Mouse (Mus musculus) limb, embryonic 13.5 days (tissue): Measurements from ENCODE around the gene Ttc27. TPM values are rescaled to one million over a fixed set of nuclear protein-coding genes. Genes with fewer than 3 reads are reported as not detected.

ENCODE experiments used
- ATAC-seq: fragments of 200-750 bp; cut with Nextera tagmentation; 2 replicates; pipeline ENCODE4 v1.8.0; 2017; ENCODE audit warnings: low read depth, moderate number of reproducible peaks, moderate TSS enrichment; ENCODE audit not compliant: low FRiP score
- H3K27ac ChIP-seq: fragments of 300-500 bp; sonication (generic); 2 replicates; pipeline ENCODE4 v1.5.1; 2015; ENCODE audit warnings: inconsistent platforms, mild to moderate bottlenecking, moderate library complexity
- H3K27me3 ChIP-seq: fragments of 300-500 bp; sonication (generic); 2 replicates; pipeline ENCODE4 v1.6.1; 2015; ENCODE audit warnings: mild to moderate bottlenecking, inconsistent platforms
- H3K36me3 ChIP-seq: fragments of 300-500 bp; sonication (generic); 2 replicates; pipeline ENCODE4 v1.6.1; 2015; ENCODE audit warnings: inconsistent platforms, mild to moderate bottlenecking, moderate library complexity
- H3K4me1 ChIP-seq: fragments of 300-500 bp; sonication (generic); 2 replicates; pipeline ENCODE4 v1.6.1; 2015; ENCODE audit warnings: inconsistent platforms
- H3K4me2 ChIP-seq: fragments of 300-500 bp; sonication (generic); replicated peaks from 2 replicates; pipeline ENCODE4 v1.6.1; 2015; ENCODE audit warnings: inconsistent platforms, mild to moderate bottlenecking, moderate library complexity
- H3K4me3 ChIP-seq: fragments of 300-500 bp; sonication (generic); 2 replicates; pipeline ENCODE4 v1.5.1; 2015; ENCODE audit warnings: moderate library complexity, mild to moderate bottlenecking, inconsistent platforms
- H3K9ac ChIP-seq: fragments of 300-500 bp; sonication (generic); 2 replicates; pipeline ENCODE4 v1.6.1; 2015; ENCODE audit warnings: mild to moderate bottlenecking, inconsistent platforms
- H3K9me3 ChIP-seq: fragments of 300-500 bp; sonication (generic); 2 replicates; pipeline ENCODE4 v1.6.1; 2016; ENCODE audit warnings: inconsistent platforms
- WGBS: fragments of 180-500 bp; shearing (Covaris S2); methylation state at CpG from one replicate; pipeline ENCODE4 v1.1.7; 2015; 5-methylcytosine and 5-hydroxymethylcytosine counted together
- polyA plus RNA-seq: library from polyadenylated mRNA; unstranded; fragments of >200 nt; fragmentation: Nextera tagmentation; extraction: Ambion mirVana; gene quantifications from 2 replicates; pipeline ENCODE4 v1.2.1, GENCODE M21; 2015

Ttc27 gene
- polyA plus RNA-seq, 1 experiment from 2014 or later, result 23.4 TPM

DNA sequence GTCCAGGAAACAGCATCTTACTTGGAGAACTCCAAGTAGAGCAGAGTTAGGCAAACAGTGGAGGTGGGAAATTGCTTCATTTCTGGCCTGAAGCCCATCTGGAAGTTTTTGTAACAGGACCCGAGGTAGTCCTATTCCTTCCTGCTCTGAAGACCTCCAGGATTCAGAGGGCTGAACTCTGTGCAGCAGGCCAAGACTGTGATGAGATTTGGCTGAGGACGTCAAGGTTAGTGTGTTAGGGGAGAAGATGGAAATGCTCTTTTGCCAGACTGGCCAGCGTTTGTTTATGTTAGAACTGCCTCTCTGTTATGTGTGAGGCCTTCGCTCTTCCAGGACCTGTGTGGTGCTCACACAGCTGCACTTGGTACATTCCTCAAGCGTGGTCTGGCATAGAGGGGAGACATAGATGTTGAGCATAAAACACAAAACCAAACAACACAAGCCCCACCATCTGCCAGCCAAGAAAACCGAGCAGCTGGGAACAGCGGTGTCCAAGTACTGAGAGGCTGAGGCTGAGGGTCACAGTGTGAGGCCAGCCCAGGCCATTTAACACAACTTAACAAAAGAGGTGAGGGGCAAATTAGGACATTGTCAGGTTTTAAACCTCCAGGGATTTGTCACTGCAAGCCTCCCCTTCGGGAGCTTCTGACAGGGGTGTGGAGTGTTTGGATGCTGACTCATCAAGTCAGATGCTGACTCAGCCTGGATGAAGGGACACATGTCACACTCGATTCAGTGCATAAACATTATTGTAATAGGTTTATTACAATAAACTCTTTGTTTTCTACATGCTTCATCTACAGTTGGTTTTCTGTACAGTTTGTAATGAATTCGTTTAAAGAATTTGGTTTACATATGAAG is 128.7 kb downstream of the Ttc27 start:
- Histone ChIP-seq H3K36me3 (no peaks in the 10 kb centered on the region), H3K9ac (0 out of 2 replicates have a peak overlapping the region, but pooled peaks have one; percentile 10), H3K4me2 (no peak overlapping the region), H3K9me3 (no peaks in the 10 kb centered on the region), H3K4me3 (no peak overlapping the region), H3K4me1 (peaks cover 20% of the 10 kb centered on the region), H3K27ac (peak overlapping the region; percentile 85), H3K27me3 (no peaks in the 10 kb centered on the region)
- 42% methylated on average over 10 of the region's 10 CpGs for WGBS
- peak; percentile 83 for ATAC-seq

DNA sequence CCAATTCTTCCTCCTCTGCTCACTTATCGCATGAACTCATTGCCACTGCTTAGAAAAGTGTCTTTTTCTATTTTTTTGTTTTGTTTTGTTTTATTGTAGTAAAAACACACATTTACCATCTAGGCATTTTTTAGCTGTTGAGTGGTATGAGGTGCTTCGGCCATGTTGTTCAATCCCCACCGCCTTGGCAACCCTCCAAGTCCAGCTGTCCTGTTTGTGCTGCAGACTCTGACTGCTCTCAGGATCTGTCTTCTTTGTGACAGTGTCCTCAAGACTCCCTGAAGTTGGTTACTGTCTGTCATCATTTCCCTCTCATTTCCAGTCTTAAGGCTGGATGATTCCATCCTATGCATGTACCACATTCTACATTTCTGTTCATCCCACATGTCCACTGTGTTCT is 132.7 kb downstream of the Ttc27 start:
- no peak for ATAC-seq
- WGBS, result 90% methylated on average over 3 of the region's 3 CpGs
- no peak overlapping the region for H3K9ac ChIP-seq
- H3K4me3 ChIP-seq, result no peak overlapping the region
- H3K4me1 ChIP-seq, result peaks cover 21% of the 10 kb centered on the region
- H3K9me3 ChIP-seq, result no peaks in the 10 kb centered on the region
- no peaks in the 10 kb centered on the region for H3K36me3 ChIP-seq
- H3K27ac ChIP-seq, result no peak overlapping the region
- no peaks in the 10 kb centered on the region for H3K27me3 ChIP-seq
- no peak overlapping the region for H3K4me2 ChIP-seq

DNA sequence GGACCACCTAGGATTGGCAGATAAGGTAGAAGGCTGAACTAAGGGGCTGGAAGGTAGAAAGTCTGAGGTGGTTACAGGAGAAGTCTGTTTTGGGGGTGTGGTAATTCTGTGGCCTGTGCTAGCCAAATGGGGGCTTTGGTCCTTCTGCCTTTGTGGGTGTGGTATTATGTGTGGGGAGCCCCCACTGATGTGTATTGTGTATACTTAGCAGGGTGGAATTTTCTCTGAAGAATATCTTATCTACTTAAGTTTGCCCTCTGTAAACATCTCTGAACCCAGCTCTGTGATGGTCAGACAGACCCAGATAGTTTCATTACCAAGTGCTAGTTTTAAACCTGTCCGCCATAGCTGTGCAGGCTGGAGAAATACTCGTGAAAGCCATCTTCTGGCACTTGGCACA is 141.8 kb downstream of the Ttc27 start:
- no peak for ATAC-seq
- WGBS, result 86% methylated on average over 2 of the region's 2 CpGs
- H3K9ac ChIP-seq, result no peak overlapping the region

DNA sequence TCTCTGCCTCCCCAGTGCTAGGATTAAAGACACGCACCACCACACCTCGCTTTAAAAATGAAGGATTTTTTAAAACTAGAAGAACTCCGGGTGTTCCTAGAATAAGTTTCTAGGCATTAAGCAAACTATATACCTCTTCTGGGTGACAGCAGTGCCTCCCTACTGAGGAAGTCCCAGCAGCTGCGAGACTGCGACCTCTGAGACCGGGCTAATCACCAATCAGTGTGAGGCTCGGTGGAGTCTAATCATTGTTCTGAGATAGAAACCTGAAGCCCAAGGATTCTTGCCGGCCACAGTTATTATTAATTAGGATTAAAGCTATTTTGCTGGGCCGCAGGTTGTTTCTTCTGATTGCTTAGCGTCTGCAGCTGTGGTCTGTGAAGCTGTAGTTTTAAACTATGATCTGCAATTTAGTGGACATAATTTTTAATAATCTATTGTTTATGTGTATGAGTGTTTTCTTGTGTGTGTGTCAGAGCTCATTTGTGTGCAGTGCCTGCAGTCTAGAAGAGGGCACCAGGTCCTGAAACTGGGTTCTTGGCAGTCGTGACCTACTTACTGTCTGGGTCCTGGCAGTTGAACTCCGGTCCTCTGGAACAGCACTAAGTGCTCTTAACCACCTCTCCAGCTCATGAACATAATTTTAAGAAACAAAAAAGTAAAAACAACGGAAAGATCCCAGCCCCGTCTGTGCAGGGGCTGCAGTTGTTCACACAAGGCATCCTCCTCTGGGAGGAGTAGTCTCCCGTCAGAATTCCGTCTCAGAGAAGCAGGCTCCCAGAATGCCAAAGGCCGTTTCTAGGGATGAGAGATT is 142.9 kb downstream of the Ttc27 start:
- H3K4me1 ChIP-seq, result peaks cover 35% of the 10 kb centered on the region
- ATAC-seq, result no peak
- no peaks in the 10 kb centered on the region for H3K36me3 ChIP-seq
- no peak overlapping the region for H3K4me3 ChIP-seq
- no peak overlapping the region for H3K27ac ChIP-seq
- no peaks in the 10 kb centered on the region for H3K27me3 ChIP-seq
- 65% methylated on average over 17 of the region's 17 CpGs for WGBS
- no peaks in the 10 kb centered on the region for H3K9me3 ChIP-seq
- H3K9ac ChIP-seq, result no peak overlapping the region
- no peak overlapping the region for H3K4me2 ChIP-seq

More for the DNA sequence above, 141.8 kb downstream of the Ttc27 start:
- no peaks in the 10 kb centered on the region for H3K9me3 ChIP-seq
- no peak overlapping the region for H3K27ac ChIP-seq
- H3K27me3 ChIP-seq, result no peaks in the 10 kb centered on the region
- H3K4me1 ChIP-seq, result peaks cover 35% of the 10 kb centered on the region
- H3K4me2 ChIP-seq, result no peak overlapping the region
- no peak overlapping the region for H3K4me3 ChIP-seq
- no peaks in the 10 kb centered on the region for H3K36me3 ChIP-seq

DNA sequence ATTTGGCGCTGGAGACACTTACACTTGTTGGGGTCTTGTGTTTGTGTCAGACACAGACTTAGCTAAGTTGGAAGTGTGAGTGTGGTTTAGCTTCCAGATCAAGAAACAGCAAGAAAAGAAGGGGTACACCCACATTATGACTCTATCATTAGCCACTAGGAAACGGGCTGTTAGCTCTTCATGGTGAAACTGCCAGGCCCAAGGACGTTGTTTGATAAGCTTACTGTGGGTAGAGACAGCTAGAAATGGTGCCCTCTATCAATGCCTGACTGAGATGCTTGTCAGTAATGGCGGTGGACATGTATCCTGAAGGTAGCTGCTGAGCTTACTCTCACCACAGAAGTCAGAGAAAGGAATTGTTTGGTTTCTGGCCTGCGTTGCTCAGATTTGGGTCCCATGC is 146.3 kb downstream of the Ttc27 start:
- Histone ChIP-seq H3K36me3 (no peaks in the 10 kb centered on the region), H3K4me1 (peaks cover 57% of the 10 kb centered on the region), H3K27me3 (no peaks in the 10 kb centered on the region), H3K9me3 (no peaks in the 10 kb centered on the region), H3K27ac (no peak overlapping the region), H3K9ac (no peak overlapping the region), H3K4me2 (no peak overlapping the region), H3K4me3 (no peak overlapping the region)
- ATAC-seq, result no peak
- 83% methylated on average over 5 of the region's 5 CpGs for WGBS

DNA sequence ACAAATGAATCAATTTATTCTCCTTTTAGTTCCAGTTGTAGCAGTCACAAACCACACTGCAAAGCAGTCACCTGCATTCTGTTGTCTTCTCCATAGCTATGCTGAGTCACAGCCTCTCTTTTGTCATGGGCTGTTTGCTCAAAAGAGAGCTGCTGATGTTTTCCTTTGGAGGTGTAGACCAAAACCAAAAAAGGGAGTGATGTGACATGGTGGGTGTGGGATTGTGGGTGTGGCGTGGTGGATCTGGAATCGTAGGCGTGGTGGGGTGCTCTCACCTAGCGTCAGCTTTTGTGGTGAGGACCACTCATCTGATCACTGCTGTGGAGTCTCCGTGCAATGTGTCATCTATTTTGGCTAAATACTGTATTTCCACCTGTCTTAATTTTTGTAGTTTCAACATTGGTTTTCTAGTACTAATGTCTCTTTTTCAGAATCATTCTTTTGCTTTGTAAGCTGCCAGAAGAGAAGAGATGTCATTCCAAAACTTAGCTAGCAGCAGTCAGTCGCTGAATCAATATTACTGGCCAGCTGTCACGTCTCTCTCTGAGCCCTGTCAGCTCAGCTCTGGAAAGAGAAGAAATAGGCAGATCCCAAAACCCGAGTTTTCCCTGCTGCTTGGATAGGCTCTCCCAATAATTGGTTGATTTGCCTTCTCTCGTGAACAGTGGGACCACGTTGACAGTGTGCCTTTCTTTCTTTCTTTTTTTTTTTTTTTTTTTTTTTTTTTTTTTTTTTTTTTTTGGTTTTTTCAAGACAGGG is 147.4 kb downstream of the Ttc27 start:
- H3K27me3 ChIP-seq, result no peaks in the 10 kb centered on the region
- no peak overlapping the region for H3K27ac ChIP-seq
- peaks cover 69% of the 10 kb centered on the region for H3K4me1 ChIP-seq
- no peak overlapping the region for H3K4me2 ChIP-seq
- no peaks in the 10 kb centered on the region for H3K9me3 ChIP-seq
- H3K4me3 ChIP-seq, result no peak overlapping the region
- 87% methylated on average over 10 of the region's 10 CpGs for WGBS
- H3K9ac ChIP-seq, result no peak overlapping the region
- ATAC-seq, result no peak
- H3K36me3 ChIP-seq, result no peaks in the 10 kb centered on the region

DNA sequence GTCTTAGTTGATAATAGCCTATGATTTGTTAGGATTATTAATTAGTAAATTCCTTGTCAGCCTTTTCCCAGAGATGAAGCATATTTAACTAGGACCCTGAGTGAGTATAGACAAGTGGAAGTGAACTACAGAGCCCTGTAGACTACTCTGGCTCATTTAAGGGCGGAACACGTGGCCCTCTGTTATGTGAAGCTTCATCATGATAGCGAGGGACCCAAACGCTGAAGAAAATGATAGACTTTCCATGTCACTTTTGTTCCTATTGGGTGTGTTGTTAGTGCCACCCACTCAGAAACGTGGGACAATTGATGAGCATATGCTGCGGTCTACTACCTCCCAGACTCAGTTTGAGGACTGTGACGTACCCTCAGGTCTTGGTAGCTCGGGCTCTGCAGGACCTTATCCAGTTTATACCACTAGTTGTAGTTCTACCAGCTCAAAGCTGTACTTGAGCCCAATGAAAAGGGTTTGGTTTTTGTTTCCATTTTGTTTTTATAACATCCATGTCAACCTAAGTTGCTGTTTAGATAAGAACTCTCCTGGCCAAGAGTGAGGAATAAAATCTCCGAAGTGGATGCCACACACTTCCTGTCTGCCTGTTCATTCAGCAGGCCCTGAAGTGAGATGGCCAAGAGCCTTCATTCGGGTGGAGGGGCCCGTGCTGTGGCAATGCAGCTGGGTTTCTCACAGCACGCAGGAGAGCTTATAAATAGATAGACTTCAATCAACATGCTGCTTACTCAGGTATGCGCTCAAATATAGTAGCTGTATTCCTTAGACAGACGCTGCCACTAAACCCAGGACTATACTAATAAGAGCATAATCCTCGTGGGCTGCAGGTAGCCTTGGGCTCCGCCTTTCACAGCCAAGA is 148.4 kb downstream of the Ttc27 start:
- H3K36me3 ChIP-seq, result no peaks in the 10 kb centered on the region
- 72% methylated on average over 16 of the region's 16 CpGs for WGBS
- H3K9me3 ChIP-seq, result no peaks in the 10 kb centered on the region
- H3K4me1 ChIP-seq, result peaks cover 78% of the 10 kb centered on the region
- peak overlapping the region; percentile 81 for H3K27ac ChIP-seq
- H3K9ac ChIP-seq, result no peak overlapping the region
- no peaks in the 10 kb centered on the region for H3K27me3 ChIP-seq
- no peak overlapping the region; the same call in 1 of the 2 replicates for H3K4me2 ChIP-seq
- no peak for ATAC-seq
- no peak overlapping the region for H3K4me3 ChIP-seq

DNA sequence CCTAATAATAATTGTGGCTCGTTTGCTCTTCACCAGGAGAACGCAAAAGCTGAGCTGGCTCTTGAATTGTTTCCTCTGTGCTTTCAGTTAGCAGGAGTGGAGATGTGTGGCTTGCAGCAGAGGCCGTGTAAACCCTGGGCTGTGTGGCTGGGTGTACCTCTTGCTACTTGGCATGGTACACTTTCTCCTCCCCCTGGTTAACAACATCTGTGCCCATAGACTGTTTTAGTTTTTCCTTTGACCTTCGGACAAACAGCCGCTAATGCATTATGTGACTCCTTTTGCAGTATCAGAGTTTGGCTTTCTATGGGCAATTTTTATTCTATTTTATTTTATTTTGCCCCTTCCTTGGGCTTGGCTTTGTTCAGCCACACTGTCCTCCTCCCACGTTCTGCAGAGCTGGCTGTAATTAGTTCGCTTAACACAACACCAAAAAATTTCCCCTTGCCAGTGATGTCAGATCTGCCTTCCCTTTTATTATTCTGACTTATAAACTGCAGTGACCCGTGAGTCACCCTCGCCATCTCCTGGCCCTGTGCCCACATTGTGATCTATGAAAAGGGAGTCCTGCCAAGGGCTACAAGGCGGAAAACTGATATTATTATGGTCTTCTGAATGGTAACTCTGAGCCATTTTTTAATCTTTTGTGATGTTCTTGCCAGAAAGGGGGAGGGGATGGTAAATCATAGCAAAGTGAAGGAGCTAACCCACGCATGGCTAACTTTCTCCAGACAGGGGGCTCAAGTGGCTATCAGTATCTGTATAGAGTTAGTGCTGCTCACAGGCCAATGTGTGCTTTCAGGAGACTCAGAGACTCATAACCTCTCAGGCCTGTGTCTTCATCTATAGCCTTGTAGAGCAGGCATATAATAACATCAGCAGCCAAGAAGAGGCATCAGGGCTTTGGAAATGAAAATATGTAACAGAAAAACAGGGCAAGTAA is 149.3 kb downstream of the Ttc27 start:
- peaks cover 79% of the 10 kb centered on the region for H3K4me1 ChIP-seq
- ATAC-seq, result peak; percentile 42; the same call in 1 of the 2 replicates
- peak overlapping the region; percentile 81 for H3K27ac ChIP-seq
- H3K4me3 ChIP-seq, result no peak overlapping the region
- no peaks in the 10 kb centered on the region for H3K36me3 ChIP-seq
- no peak overlapping the region for H3K9ac ChIP-seq
- peak overlapping the region; percentile 25 for H3K4me2 ChIP-seq
- no peaks in the 10 kb centered on the region for H3K27me3 ChIP-seq
- 34% methylated on average over 11 of the region's 11 CpGs for WGBS
- no peaks in the 10 kb centered on the region for H3K9me3 ChIP-seq

DNA sequence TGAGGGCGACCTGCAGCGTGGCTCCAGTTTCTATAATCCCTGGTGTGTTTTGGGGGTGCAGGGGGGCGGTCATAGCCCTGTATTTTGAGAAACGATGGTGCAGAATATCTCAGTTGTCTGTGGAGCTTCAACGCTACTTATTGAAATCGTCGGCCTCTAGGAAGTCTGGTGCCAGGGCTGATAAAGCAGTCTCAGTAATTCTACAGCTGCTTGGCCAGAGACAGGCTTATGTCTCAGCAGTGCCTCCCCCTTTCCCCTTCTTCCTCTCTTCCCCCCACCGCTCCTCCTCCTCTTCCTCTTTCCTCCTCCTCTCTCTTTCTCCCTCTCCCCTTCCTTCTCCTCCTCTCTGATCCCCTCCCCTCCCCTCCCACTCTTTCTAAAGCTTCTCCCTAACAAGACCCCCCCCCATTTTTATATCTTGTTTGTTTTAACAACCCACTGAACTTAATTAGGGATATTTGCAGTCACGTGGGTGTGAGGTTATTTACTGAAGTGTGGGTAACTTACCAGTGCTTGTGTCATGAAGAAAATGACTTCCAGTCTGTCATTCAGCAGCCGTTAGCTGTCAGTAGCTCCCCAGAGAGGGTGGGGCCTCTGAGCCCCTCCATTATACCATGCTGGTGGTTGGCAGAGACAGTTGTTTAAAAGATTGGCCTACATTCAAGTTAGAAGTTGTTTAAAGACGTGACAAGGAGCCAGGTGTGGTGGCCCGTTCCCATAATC is 150.8 kb downstream of the Ttc27 start:
- Histone ChIP-seq H3K4me1 (peaks cover 64% of the 10 kb centered on the region), H3K36me3 (no peaks in the 10 kb centered on the region)

DNA sequence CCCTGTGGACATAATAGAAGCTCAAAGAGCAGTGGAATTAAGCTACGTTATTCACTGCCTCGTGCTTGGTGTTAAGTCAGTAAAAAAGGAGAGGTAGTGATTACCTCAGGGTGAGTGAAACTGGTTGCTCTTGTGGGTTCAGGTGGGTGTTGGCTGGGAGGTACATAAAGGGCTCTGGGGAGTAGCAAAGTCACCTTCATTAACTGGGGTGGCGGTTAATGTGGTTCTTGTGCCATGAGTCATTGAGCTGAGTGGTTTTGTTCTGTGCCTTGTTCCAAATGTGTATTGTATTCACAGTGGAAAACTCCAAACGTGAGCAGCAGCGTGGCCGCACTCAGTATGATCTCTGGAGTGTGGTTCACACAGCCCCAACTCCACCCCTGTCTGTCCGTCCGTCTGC is 152.0 kb downstream of the Ttc27 start:
- WGBS, result 40% methylated on average over 8 of the region's 8 CpGs
- Histone ChIP-seq H3K27me3 (no peaks in the 10 kb centered on the region), H3K4me3 (no peak overlapping the region), H3K4me2 (no peak overlapping the region), H3K4me1 (peaks cover 61% of the 10 kb centered on the region), H3K36me3 (no peaks in the 10 kb centered on the region), H3K9me3 (no peaks in the 10 kb centered on the region), H3K27ac (peak overlapping the region; percentile 49; the same call in 1 of the 2 replicates), H3K9ac (no peak overlapping the region)
- no peak for ATAC-seq

More for the DNA sequence above, 150.8 kb downstream of the Ttc27 start:
- WGBS, result 49% methylated on average over 12 of the region's 12 CpGs
- Histone ChIP-seq H3K27ac (peak overlapping the region; percentile 81), H3K9ac (no peak overlapping the region), H3K9me3 (no peaks in the 10 kb centered on the region), H3K4me3 (no peak overlapping the region), H3K27me3 (no peaks in the 10 kb centered on the region), H3K4me2 (no peak overlapping the region)
- no peak for ATAC-seq
